Mouse (Mus musculus): ENCODE measurements around the gene Gm28036. TPM values are rescaled to one million over a fixed set of nuclear protein-coding genes. Genes with fewer than 3 reads are reported as not detected.

Gm28036 gene
- total RNA-seq, 1 experiment, result 23.0 TPM

GRCm38 (mm10) chr2:156080391-156080790 is 46.5 kb downstream of the Gm28036 start:
- in situ Hi-C loops (cut with MboI; ENCODE audit: low sequenced_read_pairs in 2 of 2, unreplicated experiment in 2 of 2), result no loop called here
- Histone ChIP-seq H3K27ac (ENCODE audit: insufficient read depth, low read depth, low read length, poor library complexity, severe bottlenecking) (no peak overlapping the region), H3K9ac (ENCODE audit: insufficient read depth, low read depth, low read length, poor library complexity, severe bottlenecking) (no peak overlapping the region), H3K4me3 (ENCODE audit: insufficient read depth in 1 of 2, low read depth in 1 of 2, low read length in 2 of 2, poor library complexity in 1 of 2, severe bottlenecking in 1 of 2) (no peak overlapping the region), H3K9me3 (ENCODE audit: control insufficient read depth, insufficient read depth, low read depth, low read length) (no peaks in the 10 kb centered on the region), H3K36me3 (ENCODE audit: control insufficient read depth, insufficient read depth, low read length, poor library complexity, severe bottlenecking) (peaks cover 20% of the 10 kb centered on the region; the same call in 1 of the 2 replicates), H3K4me1 (ENCODE audit: control insufficient read depth in 2 of 2, insufficient read depth in 2 of 2, low read length in 2 of 2, poor library complexity in 1 of 2) (peaks cover 4 to 8% of the 10 kb centered on the region in 2 experiments; a peak in 3 of 4 replicates)
- no peak for TF ChIP-seq HCFC1 (IDR thresholded peaks at IDR 0.05; ENCODE audit: borderline replicate concordance, insufficient read depth, low read length)
- no peak for TF ChIP-seq ZNF384 (IDR thresholded peaks at IDR 0.05; ENCODE audit: low read depth, low read length)
- TF ChIP-seq ZC3H11A (IDR thresholded peaks at IDR 0.05; ENCODE audit: borderline replicate concordance, low read depth, low read length), result no peak
- TF ChIP-seq MAFK (IDR thresholded peaks at IDR 0.05; ENCODE audit: insufficient read depth, low read depth, low read length), result no peak
- no peak for TF ChIP-seq CHD2 (IDR thresholded peaks at IDR 0.05; ENCODE audit: low read depth, low read length)
- DNase-seq (ENCODE audit: low read depth, low spot score), result no peak

DNA sequence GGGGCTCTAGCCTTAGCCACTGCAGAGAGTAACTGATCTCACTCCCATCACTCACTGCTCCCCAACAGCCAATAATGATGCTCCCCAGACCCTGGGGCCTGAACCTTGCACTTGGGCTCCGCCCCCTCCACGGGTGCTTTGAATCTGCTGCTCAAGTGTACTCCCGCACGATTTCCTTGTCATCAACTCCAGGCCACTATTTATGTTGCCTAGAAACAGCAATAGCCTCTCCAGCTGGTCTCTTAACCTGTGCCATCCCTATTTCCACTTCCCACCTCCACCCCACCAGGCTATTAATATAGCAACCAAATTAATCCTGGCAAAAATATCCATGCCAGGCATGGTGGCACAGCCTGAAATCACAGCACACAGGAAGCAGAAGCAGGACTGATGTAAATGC is 47.2 kb downstream of the Gm28036 start:
- H3K36me3 ChIP-seq (ENCODE audit: control insufficient read depth, insufficient read depth, low read length, poor library complexity, severe bottlenecking), result peaks cover 20% of the 10 kb centered on the region; the same call in 1 of the 2 replicates
- in situ Hi-C loops (cut with MboI; ENCODE audit: low sequenced_read_pairs in 2 of 2, unreplicated experiment in 2 of 2), result no loop called here
- no peak overlapping the region for H3K9ac ChIP-seq (ENCODE audit: insufficient read depth, low read depth, low read length, poor library complexity, severe bottlenecking)
- H3K4me3 ChIP-seq (ENCODE audit: insufficient read depth in 1 of 2, low read depth in 1 of 2, low read length in 2 of 2, poor library complexity in 1 of 2, severe bottlenecking in 1 of 2), result no peak overlapping the region
- no peak for DNase-seq (ENCODE audit: low read depth, low spot score)
- TF ChIP-seq CHD2 (IDR thresholded peaks at IDR 0.05; ENCODE audit: low read depth, low read length) (no peak), HCFC1 (IDR thresholded peaks at IDR 0.05; ENCODE audit: borderline replicate concordance, insufficient read depth, low read length) (no peak), MAFK (IDR thresholded peaks at IDR 0.05; ENCODE audit: insufficient read depth, low read depth, low read length) (no peak), ZNF384 (IDR thresholded peaks at IDR 0.05; ENCODE audit: low read depth, low read length) (no peak), ZC3H11A (IDR thresholded peaks at IDR 0.05; ENCODE audit: borderline replicate concordance, low read depth, low read length) (no peak)
- H3K9me3 ChIP-seq (ENCODE audit: control insufficient read depth, insufficient read depth, low read depth, low read length), result no peaks in the 10 kb centered on the region
- H3K27ac ChIP-seq (ENCODE audit: insufficient read depth, low read depth, low read length, poor library complexity, severe bottlenecking), result no peak overlapping the region
- peaks cover 4 to 8% of the 10 kb centered on the region in 2 experiments; a peak in 3 of 4 replicates for H3K4me1 ChIP-seq (ENCODE audit: control insufficient read depth in 2 of 2, insufficient read depth in 2 of 2, low read length in 2 of 2, poor library complexity in 1 of 2)

DNA sequence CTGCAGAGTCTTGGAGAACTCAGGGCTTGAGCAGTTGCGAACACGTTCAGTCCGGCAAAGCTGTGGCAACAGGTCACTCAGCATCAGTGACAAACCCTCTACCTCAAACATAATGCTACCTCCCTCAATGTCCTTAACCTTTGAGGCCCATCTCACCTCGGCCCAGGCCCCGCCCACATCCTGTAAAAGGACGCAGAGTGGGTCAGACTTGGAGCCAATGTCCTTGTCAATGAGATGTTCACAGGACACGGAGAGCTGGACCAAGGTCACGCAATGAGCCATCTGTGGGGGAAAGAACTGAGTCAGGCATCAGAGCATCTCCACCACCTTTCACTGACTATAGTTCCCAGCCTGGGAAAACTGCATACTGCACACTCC is 47.7 kb downstream of the Gm28036 start:
- peaks cover 4 to 8% of the 10 kb centered on the region in 2 experiments; a peak in 3 of 4 replicates for H3K4me1 ChIP-seq (ENCODE audit: control insufficient read depth in 2 of 2, insufficient read depth in 2 of 2, low read length in 2 of 2, poor library complexity in 1 of 2)
- peaks cover 20% of the 10 kb centered on the region; the same call in 1 of the 2 replicates for H3K36me3 ChIP-seq (ENCODE audit: control insufficient read depth, insufficient read depth, low read length, poor library complexity, severe bottlenecking)
- no peak overlapping the region for H3K27ac ChIP-seq (ENCODE audit: insufficient read depth, low read depth, low read length, poor library complexity, severe bottlenecking)
- H3K9me3 ChIP-seq (ENCODE audit: control insufficient read depth, insufficient read depth, low read depth, low read length), result no peaks in the 10 kb centered on the region
- no peak for DNase-seq (ENCODE audit: low read depth, low spot score)
- H3K9ac ChIP-seq (ENCODE audit: insufficient read depth, low read depth, low read length, poor library complexity, severe bottlenecking), result no peak overlapping the region
- no peak overlapping the region for H3K4me3 ChIP-seq (ENCODE audit: insufficient read depth in 1 of 2, low read depth in 1 of 2, low read length in 2 of 2, poor library complexity in 1 of 2, severe bottlenecking in 1 of 2)
- TF ChIP-seq HCFC1 (IDR thresholded peaks at IDR 0.05; ENCODE audit: borderline replicate concordance, insufficient read depth, low read length), result no peak
- TF ChIP-seq ZNF384 (IDR thresholded peaks at IDR 0.05; ENCODE audit: low read depth, low read length), result no peak
- no peak for TF ChIP-seq CHD2 (IDR thresholded peaks at IDR 0.05; ENCODE audit: low read depth, low read length)
- no peak for TF ChIP-seq ZC3H11A (IDR thresholded peaks at IDR 0.05; ENCODE audit: borderline replicate concordance, low read depth, low read length)
- TF ChIP-seq MAFK (IDR thresholded peaks at IDR 0.05; ENCODE audit: insufficient read depth, low read depth, low read length), result no peak
- in situ Hi-C loops (cut with MboI; ENCODE audit: low sequenced_read_pairs in 2 of 2, unreplicated experiment in 2 of 2), result no loop called here

DNA sequence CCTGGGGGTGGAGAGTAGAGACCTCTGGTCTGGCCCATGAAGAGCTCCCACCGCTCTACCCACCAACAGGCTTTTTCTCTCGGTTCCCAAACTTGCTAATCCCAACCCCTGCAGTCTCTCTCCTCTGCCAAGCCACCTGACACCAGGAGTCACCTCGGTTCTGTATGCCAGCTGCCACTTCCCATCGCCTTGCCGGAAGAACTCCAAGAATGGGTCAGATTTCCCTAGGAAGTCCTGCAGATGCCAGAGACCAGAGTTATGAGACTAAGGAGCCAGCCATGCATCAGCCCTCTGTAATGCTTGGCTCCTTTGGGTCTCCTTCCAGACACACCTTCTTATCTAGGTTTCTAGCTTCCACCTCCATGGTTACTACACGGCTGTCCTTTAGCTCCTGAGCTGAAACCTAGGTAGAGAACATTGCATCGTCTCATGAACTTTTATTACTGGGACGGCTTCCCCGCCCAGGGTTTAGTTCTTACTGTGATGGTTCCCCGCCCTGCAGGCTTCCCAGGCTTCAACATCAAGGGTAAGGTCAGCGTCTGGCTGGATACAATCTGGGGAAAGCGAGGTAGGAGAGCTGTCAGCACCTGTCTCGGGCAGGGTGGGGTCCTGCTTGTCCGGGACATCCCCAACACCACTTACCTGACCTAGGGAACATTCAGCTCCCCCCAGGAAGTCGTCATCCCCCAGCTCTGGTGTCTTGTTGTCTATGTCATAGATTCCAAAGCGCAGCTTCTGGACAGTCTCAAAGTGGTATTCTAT is 48.3 kb downstream of the Gm28036 start:
- TF ChIP-seq ZNF384 (IDR thresholded peaks at IDR 0.05; ENCODE audit: low read depth, low read length), result no peak
- no peak for TF ChIP-seq ZC3H11A (IDR thresholded peaks at IDR 0.05; ENCODE audit: borderline replicate concordance, low read depth, low read length)
- no peak for TF ChIP-seq CHD2 (IDR thresholded peaks at IDR 0.05; ENCODE audit: low read depth, low read length)
- TF ChIP-seq HCFC1 (IDR thresholded peaks at IDR 0.05; ENCODE audit: borderline replicate concordance, insufficient read depth, low read length), result no peak
- TF ChIP-seq MAFK (IDR thresholded peaks at IDR 0.05; ENCODE audit: insufficient read depth, low read depth, low read length), result no peak
- no peak overlapping the region for H3K9ac ChIP-seq (ENCODE audit: insufficient read depth, low read depth, low read length, poor library complexity, severe bottlenecking)
- H3K27ac ChIP-seq (ENCODE audit: insufficient read depth, low read depth, low read length, poor library complexity, severe bottlenecking), result no peak overlapping the region
- peaks cover 4 to 11% of the 10 kb centered on the region in 2 experiments; a peak in 3 of 4 replicates for H3K4me1 ChIP-seq (ENCODE audit: control insufficient read depth in 2 of 2, insufficient read depth in 2 of 2, low read length in 2 of 2, poor library complexity in 1 of 2)
- H3K36me3 ChIP-seq (ENCODE audit: control insufficient read depth, insufficient read depth, low read length, poor library complexity, severe bottlenecking), result peaks cover 26% of the 10 kb centered on the region; the same call in 1 of the 2 replicates
- no peak overlapping the region for H3K4me3 ChIP-seq (ENCODE audit: insufficient read depth in 1 of 2, low read depth in 1 of 2, low read length in 2 of 2, poor library complexity in 1 of 2, severe bottlenecking in 1 of 2)
- no peaks in the 10 kb centered on the region for H3K9me3 ChIP-seq (ENCODE audit: control insufficient read depth, insufficient read depth, low read depth, low read length)
- in situ Hi-C loops (cut with MboI; ENCODE audit: low sequenced_read_pairs in 2 of 2, unreplicated experiment in 2 of 2), result no loop called here
- no peak for DNase-seq (ENCODE audit: low read depth, low spot score)

All from ES-E14 (cell line).